Mouse (Mus musculus): ENCODE results near the gene Rimklb. TPM values are rescaled to one million over a fixed set of nuclear protein-coding genes. Genes with fewer than 3 reads are reported as not detected.

The Rimklb gene
- total and polyA plus RNA-seq, 2 experiments from 2014 or later, result 120 to 134 TPM

DNA sequence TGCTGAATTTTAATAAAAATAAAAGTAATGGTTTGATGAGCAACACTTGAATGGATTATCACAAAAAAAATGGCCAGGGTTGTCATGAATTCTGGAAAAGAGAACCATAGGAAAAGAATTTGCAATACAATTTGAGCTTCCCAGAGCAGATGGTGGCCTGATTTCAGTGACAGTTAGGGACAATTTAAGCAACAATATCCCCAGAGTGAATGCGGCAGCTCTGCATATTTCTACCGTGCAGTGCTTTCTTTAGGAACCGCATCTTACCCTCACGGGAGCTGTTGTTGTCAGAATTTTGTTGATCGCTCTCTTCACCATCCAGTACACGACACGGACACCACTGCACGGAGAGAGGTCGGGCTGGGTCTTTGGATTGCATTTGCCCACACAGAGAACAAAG, 41.0 kb upstream of the Rimklb start:
- no peak overlapping the region for H3K9ac ChIP-seq (replicated peaks; ENCODE audit: low read length, poor library complexity, severe bottlenecking)
- H3K4me3 ChIP-seq (ENCODE audit: low read depth, low read length), result no peak overlapping the region
- no peaks in the 10 kb centered on the region for H3K9me3 ChIP-seq (ENCODE audit: low read length)
- WGBS, result 61% methylated on average over 9 of the region's 9 CpGs
- no peaks in the 10 kb centered on the region for H3K4me1 ChIP-seq (ENCODE audit: insufficient read depth, low read length)
- no peak for TF ChIP-seq CTCF (IDR thresholded peaks at IDR 0.05)
- no peaks in the 10 kb centered on the region for H3K27me3 ChIP-seq (ENCODE audit: insufficient read depth, low read length)
- no peak for ATAC-seq (ENCODE audit: low FRiP score)
- DNase-seq (ENCODE audit: low spot score), result no peak
- no peak overlapping the region for H3K4me2 ChIP-seq (ENCODE audit: low read depth, low read length, poor library complexity, severe bottlenecking)
- no peak overlapping the region for H3K27ac ChIP-seq (ENCODE audit: low read depth, low read length)
- no peaks in the 10 kb centered on the region for H3K36me3 ChIP-seq (ENCODE audit: insufficient read depth, low read length)

- Histone ChIP-seq H3K9ac (replicated peaks; ENCODE audit: low read length, poor library complexity, severe bottlenecking) (no peak overlapping the region), H3K27ac (ENCODE audit: low read depth, low read length) (no peak overlapping the region), H3K4me1 (ENCODE audit: insufficient read depth, low read length) (no peaks in the 10 kb centered on the region), H3K27me3 (ENCODE audit: insufficient read depth, low read length) (no peaks in the 10 kb centered on the region), H3K9me3 (ENCODE audit: low read length) (no peaks in the 10 kb centered on the region), H3K36me3 (ENCODE audit: insufficient read depth, low read length) (no peaks in the 10 kb centered on the region), H3K4me2 (ENCODE audit: low read depth, low read length, poor library complexity, severe bottlenecking) (no peak overlapping the region), H3K4me3 (ENCODE audit: low read depth, low read length) (no peak overlapping the region)
- DNase-seq (ENCODE audit: low spot score) (no peak), ATAC-seq (ENCODE audit: low FRiP score) (no peak)
- 27% methylated on average over 3 of the region's 3 CpGs for WGBS
- no peak for TF ChIP-seq CTCF (IDR thresholded peaks at IDR 0.05)
These were observed 35.5 kb upstream of the Rimklb start for GRCm38 (mm10) chr6:122534032-122534431.

GRCm38 (mm10) chr6:122532883-122533302, 34.3 kb upstream of the Rimklb start:
- H3K27ac ChIP-seq (ENCODE audit: low read depth, low read length), result no peak overlapping the region
- ATAC-seq (ENCODE audit: low FRiP score), result no peak
- peak overlapping the region; percentile 9; the same call in 1 of the 2 replicates for H3K4me2 ChIP-seq (ENCODE audit: low read depth, low read length, poor library complexity, severe bottlenecking)
- no peak for TF ChIP-seq CTCF (IDR thresholded peaks at IDR 0.05)
- no peaks in the 10 kb centered on the region for H3K4me1 ChIP-seq (ENCODE audit: insufficient read depth, low read length)
- H3K9me3 ChIP-seq (ENCODE audit: low read length), result no peaks in the 10 kb centered on the region
- H3K4me3 ChIP-seq (ENCODE audit: low read depth, low read length), result no peak overlapping the region
- no peaks in the 10 kb centered on the region for H3K27me3 ChIP-seq (ENCODE audit: insufficient read depth, low read length)
- WGBS, result 6% methylated on average over 4 of the region's 4 CpGs
- DNase-seq (ENCODE audit: low spot score), result peak; percentile 19
- H3K36me3 ChIP-seq (ENCODE audit: insufficient read depth, low read length), result no peaks in the 10 kb centered on the region
- no peak overlapping the region for H3K9ac ChIP-seq (replicated peaks; ENCODE audit: low read length, poor library complexity, severe bottlenecking)

DNA sequence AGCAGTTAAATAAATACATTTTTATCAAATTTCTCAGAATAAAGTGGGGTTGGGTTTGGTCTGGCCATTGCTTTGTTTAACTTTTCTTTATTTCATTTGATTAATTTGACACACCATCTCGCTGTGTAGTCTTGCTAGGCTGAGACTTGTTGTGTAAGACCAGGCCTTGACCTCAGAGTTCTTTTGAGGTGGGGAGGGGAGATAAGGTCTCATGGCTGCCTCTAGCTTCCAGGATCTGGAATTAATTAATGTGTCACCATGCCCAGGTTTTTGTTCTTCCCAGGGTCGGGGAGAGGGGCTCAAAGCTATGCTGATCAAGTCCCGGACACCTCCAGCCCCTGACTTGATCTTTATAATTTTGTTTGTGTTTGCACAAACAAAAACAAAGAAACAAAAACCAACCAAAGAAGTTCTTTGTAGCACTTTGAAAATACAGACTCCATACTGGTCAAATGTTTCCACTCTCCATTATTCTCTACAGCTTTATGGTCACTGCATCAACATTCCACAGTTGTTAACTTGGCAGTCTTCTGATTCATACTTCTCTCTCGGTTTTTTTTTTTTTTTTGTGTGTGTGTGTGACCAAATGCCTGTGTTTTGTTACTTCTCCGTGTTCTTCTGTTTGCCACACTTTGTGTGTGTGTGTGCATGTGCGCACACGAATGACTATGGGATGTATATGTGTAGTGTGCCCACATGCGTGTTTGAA, 33.1 kb upstream of the Rimklb start:
- no peaks in the 10 kb centered on the region for H3K4me1 ChIP-seq (ENCODE audit: insufficient read depth, low read length)
- no peaks in the 10 kb centered on the region for H3K9me3 ChIP-seq (ENCODE audit: low read length)
- ATAC-seq (ENCODE audit: low FRiP score) (no peak), DNase-seq (ENCODE audit: low spot score) (no peak)
- H3K27me3 ChIP-seq (ENCODE audit: insufficient read depth, low read length), result no peaks in the 10 kb centered on the region
- no peak overlapping the region for H3K9ac ChIP-seq (replicated peaks; ENCODE audit: low read length, poor library complexity, severe bottlenecking)
- H3K27ac ChIP-seq (ENCODE audit: low read depth, low read length), result no peak overlapping the region
- TF ChIP-seq CTCF (IDR thresholded peaks at IDR 0.05), result no peak
- no peaks in the 10 kb centered on the region for H3K36me3 ChIP-seq (ENCODE audit: insufficient read depth, low read length)
- no peak overlapping the region for H3K4me2 ChIP-seq (ENCODE audit: low read depth, low read length, poor library complexity, severe bottlenecking)
- 78% methylated on average over 8 of the region's 8 CpGs for WGBS
- H3K4me3 ChIP-seq (ENCODE audit: low read depth, low read length), result no peak overlapping the region

GRCm38 (mm10) chr6:122528136-122528535, 29.6 kb upstream of the Rimklb start:
- no peak overlapping the region for H3K4me2 ChIP-seq (ENCODE audit: low read depth, low read length, poor library complexity, severe bottlenecking)
- 81% methylated on average over 11 of the region's 11 CpGs for WGBS
- no peak for TF ChIP-seq CTCF (IDR thresholded peaks at IDR 0.05)

GRCm38 (mm10) chr6:122527596-122527995, 29.0 kb upstream of the Rimklb start:
- no peaks in the 10 kb centered on the region for H3K4me1 ChIP-seq (ENCODE audit: insufficient read depth, low read length)
- TF ChIP-seq CTCF (IDR thresholded peaks at IDR 0.05), result no peak
- WGBS, result 71% methylated on average over 12 of the region's 12 CpGs
- H3K4me3 ChIP-seq (ENCODE audit: low read depth, low read length), result no peak overlapping the region
- H3K27ac ChIP-seq (ENCODE audit: low read depth, low read length), result no peak overlapping the region
- H3K4me2 ChIP-seq (ENCODE audit: low read depth, low read length, poor library complexity, severe bottlenecking), result no peak overlapping the region
- no peaks in the 10 kb centered on the region for H3K27me3 ChIP-seq (ENCODE audit: insufficient read depth, low read length)
- no peak for DNase-seq (ENCODE audit: low spot score)
- no peak overlapping the region for H3K9ac ChIP-seq (replicated peaks; ENCODE audit: low read length, poor library complexity, severe bottlenecking)
- H3K9me3 ChIP-seq (ENCODE audit: low read length), result no peaks in the 10 kb centered on the region
- no peaks in the 10 kb centered on the region for H3K36me3 ChIP-seq (ENCODE audit: insufficient read depth, low read length)
- ATAC-seq (ENCODE audit: low FRiP score), result no peak

More at GRCm38 (mm10) chr6:122528136-122528535, 29.6 kb upstream of the Rimklb start:
- Histone ChIP-seq H3K4me3 (ENCODE audit: low read depth, low read length) (no peak overlapping the region), H3K27ac (ENCODE audit: low read depth, low read length) (no peak overlapping the region), H3K4me1 (ENCODE audit: insufficient read depth, low read length) (no peaks in the 10 kb centered on the region), H3K27me3 (ENCODE audit: insufficient read depth, low read length) (no peaks in the 10 kb centered on the region), H3K36me3 (ENCODE audit: insufficient read depth, low read length) (no peaks in the 10 kb centered on the region), H3K9ac (replicated peaks; ENCODE audit: low read length, poor library complexity, severe bottlenecking) (no peak overlapping the region), H3K9me3 (ENCODE audit: low read length) (no peaks in the 10 kb centered on the region)
- ATAC-seq (ENCODE audit: low FRiP score) (no peak), DNase-seq (ENCODE audit: low spot score) (no peak)
